Mouse (Mus musculus) stomach, postnatal 0 days (tissue): ENCODE results near the gene Creb5.

ENCODE experiments used
- CTCF ChIP-seq: IDR thresholded peaks from 2 replicates; pipeline ENCODE4 v1.5.1; 2016; ENCODE audit warnings: antibody characterized with exemption, low read depth, mild to moderate bottlenecking, moderate library complexity
- EP300 ChIP-seq: optimal IDR thresholded peaks from 2 replicates; pipeline ENCODE3; 2016; ENCODE audit warnings: antibody characterized with exemption

GRCm38 (mm10) chr6:53678307-53678706 is 391.2 kb downstream of the Creb5 start:
- TF ChIP-seq CTCF (no peak), EP300 (no peak)
